Mouse (Mus musculus) frontal cortex, postnatal 14 days (tissue): Measurements from ENCODE around the gene Musk.
"Not testable (repeated sequence)": the region's sequence is repeated elsewhere in the genome, so short reads cannot be mapped to it uniquely, and the experiment has no call there.

Experiments
- DNase-seq, 2 experiments: peaks; one replicate each; pipeline ENCODE4 v3.0.0; 2022; ENCODE audit warnings: low spot score in 2 of 2

Gene Musk

DNA sequence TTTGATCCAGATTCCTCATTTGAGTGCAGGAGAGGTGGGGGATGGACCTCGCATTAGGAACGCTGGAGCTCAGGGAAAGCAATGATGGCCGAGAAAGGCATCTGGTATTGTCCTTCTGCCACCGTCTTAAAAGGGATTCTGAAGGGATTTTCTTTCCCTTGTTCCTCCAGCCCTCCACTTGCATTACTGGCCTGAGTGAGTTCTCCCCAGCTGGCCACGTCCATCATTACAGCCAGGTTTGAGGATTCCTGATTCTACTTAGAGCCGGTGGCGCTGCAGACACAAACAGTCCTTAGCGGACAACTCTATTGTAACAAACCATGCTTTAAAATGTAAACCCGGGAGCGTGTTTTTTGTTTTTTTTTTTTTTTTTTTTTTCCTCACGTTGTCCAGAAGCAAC, at the start of gene Musk:
TSS of gene Musk (plus strand) at position 274 of the 400 bp plus-strand sequence.
- no peak for DNase-seq

GRCm38 (mm10) chr4:58240416-58240815, 45.3 kb upstream of the Musk start:
- DNase-seq: no peak

GRCm38 (mm10) chr4:58245544-58245943, 40.2 kb upstream of the Musk start:
- no peak for DNase-seq

- DNase-seq: no peak
These were observed 33.4 kb upstream of the Musk start for GRCm38 (mm10) chr4:58252381-58252780.

DNA sequence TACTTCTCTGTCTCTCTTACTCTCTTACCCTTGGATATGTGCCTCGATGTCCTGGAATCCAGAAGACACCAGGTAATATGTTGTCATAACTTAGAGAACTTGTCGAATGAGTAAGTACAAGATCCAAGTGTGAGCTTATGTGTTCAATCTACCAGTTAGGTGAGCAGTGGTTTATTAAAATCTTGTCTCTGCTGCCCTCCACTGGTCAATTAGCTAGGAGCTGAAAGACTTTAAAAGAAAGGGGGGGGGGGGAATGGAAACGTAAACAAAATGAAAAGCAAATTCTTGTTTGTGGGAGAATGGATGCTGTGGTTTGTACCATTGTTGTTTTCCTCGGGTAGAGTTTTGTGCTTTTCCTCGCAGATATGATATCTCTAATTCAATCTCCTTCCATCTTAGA, 32.4 kb upstream of the Musk start:
- DNase-seq: no peak

DNA sequence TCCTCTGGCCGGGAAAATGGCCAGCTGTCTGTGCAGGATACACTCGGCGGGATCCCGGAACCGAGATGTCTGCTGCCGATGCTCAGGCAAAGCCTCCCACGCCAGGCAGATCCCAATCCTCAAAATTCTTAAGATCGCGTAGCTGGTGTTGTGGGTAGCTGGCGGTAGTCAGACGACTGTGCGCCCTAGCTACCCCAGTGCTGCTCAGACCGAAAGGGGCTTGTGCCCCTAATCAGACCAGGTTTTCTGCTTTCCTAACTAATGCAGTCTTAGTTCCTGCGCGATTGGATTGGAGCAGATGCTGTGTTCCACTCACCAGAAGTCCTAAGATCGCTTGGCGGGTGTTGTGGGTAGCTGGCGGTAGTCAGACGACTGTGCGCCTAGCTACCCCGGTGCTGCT, 25.0 kb upstream of the Musk start:
- DNase-seq: not testable (repeated sequence)

DNA sequence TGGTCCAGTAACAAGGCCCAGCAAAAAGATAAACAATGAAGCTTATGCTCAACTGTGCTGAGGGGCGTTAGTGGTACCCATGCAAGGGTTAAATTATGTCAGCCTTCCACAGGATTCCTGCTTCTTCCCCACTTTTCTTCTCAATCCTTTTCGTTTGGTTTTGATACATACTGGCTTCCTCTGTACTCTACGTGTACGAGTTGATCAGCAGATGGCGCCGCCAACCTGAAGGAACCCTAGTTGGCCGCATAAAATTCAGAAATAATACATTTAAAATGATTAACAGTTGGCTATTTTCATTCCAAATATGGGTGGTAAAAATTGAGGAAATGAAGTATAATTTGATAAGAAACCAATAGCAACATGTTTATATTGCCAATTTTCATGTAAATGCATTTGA, 19.5 kb upstream of the Musk start:
- peak in 1 of 2 experiments; percentile 20 for DNase-seq

DNA sequence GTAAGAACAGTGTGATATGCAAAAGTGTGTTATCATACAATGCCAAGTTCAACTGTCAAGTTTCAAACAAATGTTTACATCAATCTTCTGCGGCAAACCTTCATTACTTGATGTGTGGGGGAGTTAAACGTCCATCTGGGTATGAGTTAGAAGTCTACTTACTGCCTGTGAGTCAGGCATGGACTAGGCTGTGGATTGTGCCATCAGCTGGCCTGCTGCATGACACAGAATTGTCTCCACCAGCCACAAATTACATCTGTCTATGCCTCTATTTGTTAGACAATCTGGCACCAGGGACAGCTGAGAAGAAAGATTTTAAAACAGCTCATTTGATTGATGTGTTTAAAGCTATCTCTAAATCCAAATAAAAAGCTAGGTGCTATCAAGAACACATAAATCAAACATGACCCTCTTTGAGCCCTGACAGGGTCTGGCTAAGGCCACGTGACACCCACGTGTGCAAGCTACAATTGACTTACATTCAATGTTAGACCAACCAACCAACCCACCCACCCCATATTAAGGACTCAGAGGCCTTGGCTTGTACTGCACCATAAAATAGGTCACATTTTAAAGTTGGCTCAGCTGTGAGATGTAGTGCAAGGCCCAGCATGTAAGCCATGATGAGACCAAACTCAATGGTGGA, 16.7 kb upstream of the Musk start:
- no peak for DNase-seq

GRCm38 (mm10) chr4:58269961-58270360, 15.8 kb upstream of the Musk start:
- no peak for DNase-seq

GRCm38 (mm10) chr4:58270956-58271355, 14.8 kb upstream of the Musk start:
- no peak for DNase-seq

DNA sequence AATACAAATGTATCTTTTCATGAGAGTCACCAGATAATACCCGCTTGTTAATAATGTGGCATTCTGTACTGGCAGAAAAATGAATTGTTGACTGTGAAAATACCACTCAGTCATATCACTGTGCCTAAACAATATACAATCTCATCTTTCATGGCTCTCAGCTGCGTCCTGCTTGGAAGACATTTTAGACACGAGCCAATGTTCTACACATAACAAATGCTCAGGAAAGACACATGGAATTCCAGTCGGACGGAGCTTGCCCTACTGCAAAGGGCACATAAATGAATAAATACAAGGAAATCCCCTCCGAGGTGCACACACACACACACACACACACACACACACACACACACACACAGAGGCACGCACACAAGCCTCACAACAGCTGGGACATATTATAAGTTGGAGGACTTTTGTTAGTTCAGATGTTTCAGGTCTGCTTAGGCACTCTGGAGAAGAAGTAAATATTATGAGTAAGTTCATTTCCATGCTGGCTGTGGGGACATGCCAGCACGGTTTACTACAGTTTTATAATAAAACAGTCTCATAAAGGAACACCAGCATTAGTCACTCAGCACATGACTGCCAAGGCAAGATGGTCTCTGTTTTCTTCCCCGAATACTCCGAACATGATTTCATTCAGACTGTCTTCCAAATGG, 14.1 kb upstream of the Musk start:
- no peak for DNase-seq

DNA sequence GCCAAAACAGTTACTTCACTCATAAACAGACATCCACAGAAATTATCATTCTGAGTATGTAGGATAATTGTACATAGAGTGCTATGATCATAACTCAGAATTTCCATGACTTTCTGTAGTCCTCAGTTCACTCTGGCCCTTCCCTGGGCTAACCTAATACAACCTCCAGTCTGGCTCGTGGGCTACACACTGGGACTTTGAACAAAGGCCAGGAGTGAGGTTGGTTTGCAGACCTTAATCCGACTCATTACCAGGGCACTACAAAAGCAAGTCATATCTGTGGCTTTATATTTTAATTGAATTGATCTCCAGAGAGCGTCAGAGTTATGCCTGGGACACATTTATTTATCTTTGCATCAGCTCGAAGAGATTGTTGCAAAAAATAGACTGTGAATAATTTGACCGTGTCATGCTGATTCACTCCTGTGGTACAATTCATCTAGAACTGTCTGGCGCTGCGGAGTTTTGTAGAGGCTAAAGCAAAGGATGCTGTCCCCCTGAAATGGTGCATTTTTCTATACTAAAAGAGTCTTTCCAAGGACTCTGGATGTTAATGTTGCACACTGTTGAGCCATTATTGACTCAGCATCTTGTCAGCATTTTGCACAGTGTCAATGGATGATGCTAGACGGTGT, 10.4 kb upstream of the Musk start:
- DNase-seq: no peak

DNA sequence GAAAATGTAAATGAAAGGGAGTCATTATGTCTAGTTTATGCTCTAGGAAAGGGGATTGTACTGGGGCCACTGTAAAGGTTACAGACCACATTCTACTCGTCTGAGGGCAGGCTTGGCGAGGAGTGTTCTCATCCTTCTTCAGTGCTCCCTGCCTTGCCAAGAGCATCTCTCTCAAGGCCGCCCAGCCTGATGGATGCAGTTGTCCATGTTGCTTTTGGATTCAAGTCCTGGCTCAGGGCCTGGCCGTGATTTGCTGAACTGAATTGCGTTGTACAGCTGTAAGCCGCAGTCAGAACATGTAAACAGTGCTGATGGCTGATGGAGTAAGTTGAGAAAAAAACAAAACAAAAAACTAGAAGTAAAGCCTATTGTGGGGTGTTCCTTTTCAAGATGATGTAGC, 7.4 kb upstream of the Musk start:
- DNase-seq: no peak

DNA sequence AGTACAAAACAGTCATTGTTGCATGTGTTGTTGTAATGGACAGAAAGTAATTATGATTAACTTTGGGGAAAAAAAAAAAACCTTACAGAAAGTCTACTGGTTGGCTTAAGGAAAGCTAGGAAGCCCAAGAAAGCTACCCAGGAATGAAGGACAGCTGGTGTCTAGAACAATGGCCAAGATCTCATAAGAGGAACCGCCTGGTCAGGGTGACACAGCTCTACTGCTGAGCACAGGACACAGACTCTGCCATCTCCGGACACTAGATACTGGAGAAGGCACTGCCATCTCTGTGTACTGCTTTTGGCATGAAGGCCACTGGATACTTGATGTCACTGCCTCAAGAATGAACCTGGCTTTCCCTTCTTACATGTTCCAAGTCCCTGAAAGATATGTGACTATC, 5.6 kb upstream of the Musk start:
- no peak for DNase-seq

DNA sequence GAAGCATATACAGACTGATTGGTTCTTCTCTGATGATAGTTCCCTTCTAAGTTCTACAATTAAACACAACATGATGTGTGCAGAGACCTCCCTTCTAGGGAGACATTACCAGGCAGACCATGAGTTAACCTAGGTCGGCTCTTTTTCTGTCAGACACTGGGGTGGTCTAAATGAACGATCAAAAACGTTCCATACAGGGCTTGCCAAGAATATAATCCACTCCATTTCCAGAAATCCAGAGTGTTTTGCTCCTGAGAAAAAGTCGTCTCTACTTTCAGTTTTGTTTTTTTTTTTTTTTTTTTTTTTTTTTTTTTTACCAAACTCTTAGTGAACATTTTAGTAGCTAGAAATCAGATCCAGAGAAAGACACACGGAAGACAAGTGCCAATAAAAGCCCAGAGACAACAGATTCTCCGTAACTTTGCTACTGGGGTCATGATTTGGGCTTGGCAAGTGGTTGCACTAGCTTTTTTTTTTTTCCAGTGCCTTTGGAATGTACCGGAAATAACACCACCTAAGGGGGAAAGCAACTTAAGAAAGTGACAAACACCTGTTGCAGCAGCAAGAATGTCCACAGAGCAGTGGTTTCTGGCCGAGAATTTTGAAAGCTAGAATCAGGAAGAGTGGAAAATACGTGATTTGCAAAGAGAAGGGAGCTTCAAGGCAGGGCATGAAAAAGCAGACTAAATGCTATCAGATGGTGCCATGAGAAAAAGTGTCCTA, 769 bp downstream of the Musk start:
- DNase-seq: no peak

DNA sequence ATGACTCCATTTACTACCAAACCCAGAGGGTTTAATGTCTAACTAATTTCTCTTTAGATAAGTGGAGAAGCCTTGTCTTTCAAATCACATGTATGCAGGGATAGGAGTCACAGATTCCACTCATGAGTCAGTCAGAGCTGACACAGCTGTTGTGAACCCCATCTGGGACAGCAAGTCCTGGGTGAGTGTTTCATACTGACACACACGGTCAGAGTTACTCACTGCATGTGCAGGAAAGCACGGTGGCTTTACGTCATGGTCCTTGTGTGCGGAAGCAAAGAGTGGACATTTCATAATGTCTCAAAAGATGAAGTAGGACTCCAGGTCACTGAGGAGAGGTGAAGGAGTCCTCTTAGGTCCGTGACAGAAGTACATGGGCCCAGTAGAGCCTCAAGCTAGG, 3.0 kb downstream of the Musk start:
- no peak for DNase-seq

DNA sequence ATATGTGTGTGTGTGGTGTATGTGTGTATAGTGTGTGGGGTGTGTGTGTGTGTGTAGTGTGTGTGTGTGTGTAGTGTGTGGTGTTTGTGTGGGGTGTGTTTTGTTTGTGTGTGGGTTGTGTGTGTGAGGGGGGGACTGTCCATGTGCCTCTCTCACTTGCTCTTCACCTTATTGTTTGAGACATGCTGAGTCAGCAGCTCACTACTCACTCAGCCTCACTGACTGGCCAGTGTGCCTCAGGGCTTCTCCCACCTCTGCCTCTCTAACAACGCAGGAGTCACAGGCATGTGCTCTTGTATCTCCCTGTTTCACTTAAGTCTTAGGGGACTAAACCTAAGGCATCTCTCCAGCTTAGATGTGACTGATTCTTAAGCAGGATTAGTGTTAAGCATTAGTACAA, 6.1 kb downstream of the Musk start:
- DNase-seq: no peak

GRCm38 (mm10) chr4:58293099-58293498, 7.3 kb downstream of the Musk start:
- no peak for DNase-seq

DNA sequence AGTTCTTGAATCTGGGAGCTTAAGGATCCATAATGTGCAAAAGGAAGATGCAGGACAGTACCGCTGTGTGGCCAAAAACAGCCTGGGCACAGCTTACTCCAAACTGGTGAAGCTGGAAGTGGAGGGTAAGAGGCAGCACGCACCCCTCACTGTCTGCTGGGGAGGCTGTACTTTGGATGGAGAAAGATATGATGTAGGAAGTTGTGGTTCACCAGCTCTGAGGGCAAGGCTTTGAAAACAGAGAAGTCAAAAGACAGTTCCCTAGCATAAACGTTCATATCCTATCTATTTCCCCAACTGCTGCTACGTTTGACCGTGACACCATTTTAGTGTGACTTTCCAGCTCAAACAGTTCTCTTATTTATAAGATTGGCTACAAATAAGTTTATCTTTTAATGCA, 18.1 kb downstream of the Musk start:
- no peak for DNase-seq

DNA sequence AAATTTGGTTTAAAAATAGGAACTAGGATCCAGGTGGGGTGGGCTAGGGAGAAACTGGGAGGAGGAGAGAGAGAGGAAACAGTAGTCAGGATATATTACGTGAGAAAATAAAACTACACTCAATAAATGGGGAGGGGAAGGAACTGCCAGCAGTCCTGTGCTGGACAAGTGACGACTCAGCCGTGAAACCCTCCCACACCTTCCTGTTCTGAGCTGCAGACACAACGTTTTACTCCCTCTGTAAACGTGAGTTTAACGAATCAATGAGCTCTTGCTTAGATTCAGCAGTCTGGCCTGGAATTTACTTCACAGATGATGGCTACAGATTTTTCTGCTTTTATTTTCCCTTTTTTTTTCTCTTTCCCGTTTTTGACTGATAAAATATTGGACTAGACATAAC, 18.8 kb downstream of the Musk start:
- no peak for DNase-seq

- no peak for DNase-seq
These were observed 21.7 kb downstream of the Musk start for GRCm38 (mm10) chr4:58307421-58307820.

DNA sequence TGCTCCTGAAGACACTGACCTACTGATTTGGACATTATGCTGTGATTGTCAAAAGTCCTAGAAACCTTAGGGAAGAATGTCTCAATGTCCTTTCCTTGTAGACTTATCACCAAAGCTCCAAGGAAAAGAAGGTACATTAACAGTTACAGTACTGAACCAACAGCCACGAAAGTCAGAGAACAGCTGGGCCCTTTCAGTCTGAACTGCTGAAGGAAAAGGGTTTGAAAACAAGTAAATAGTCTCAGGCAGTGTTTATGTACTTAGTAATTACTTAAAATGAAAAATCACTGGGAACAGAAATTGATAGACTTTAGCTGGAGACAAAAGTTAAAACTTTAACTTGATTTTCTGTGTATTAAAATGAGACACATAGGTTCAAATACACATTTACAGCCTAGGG, 27.6 kb downstream of the Musk start:
- no peak for DNase-seq
